Mouse (Mus musculus) spleen, postnatal 10 days (tissue): ENCODE data around the gene Carm1.
"Not testable (repeated sequence)": the region's sequence is repeated elsewhere in the genome, so short reads cannot be mapped to it uniquely, and the experiment has no call there.

ENCODE experiments used
- DNase-seq, 2 experiments: peaks; one replicate each; pipeline ENCODE4 v3.0.0; 2021 to 2022; ENCODE audit warnings: low spot score in 2 of 2

The Carm1 gene

DNA sequence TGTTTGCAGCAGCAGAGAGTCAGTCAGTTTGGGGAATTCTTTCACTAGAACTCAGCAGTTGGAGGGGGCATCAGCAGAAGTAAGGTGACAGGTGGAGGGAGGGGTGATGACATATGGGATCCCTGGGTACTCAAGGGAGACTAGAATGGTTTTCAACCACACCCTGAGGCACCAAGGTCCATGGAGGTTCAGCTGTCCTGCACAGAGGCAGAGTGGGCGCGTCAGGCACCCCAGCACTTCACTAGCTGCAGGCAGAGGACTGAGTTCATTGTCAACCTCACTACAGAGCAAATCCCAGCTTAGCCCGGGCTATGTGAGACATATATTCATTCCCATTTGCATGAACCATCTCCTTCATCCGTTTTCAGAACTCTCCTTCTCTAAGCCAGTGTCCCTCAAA lies 9.7 kb upstream of the Carm1 start:
- no peak for DNase-seq

GRCm38 (mm10) chr9:21539981-21540753 lies 6.5 kb upstream of the Carm1 start:
- no peak for DNase-seq

GRCm38 (mm10) chr9:21542001-21542400 lies 4.7 kb upstream of the Carm1 start:
- DNase-seq, result not testable (repeated sequence)

GRCm38 (mm10) chr9:21545351-21545915 lies 1.3 kb upstream of the Carm1 start:
- DNase-seq, result no peak

DNA sequence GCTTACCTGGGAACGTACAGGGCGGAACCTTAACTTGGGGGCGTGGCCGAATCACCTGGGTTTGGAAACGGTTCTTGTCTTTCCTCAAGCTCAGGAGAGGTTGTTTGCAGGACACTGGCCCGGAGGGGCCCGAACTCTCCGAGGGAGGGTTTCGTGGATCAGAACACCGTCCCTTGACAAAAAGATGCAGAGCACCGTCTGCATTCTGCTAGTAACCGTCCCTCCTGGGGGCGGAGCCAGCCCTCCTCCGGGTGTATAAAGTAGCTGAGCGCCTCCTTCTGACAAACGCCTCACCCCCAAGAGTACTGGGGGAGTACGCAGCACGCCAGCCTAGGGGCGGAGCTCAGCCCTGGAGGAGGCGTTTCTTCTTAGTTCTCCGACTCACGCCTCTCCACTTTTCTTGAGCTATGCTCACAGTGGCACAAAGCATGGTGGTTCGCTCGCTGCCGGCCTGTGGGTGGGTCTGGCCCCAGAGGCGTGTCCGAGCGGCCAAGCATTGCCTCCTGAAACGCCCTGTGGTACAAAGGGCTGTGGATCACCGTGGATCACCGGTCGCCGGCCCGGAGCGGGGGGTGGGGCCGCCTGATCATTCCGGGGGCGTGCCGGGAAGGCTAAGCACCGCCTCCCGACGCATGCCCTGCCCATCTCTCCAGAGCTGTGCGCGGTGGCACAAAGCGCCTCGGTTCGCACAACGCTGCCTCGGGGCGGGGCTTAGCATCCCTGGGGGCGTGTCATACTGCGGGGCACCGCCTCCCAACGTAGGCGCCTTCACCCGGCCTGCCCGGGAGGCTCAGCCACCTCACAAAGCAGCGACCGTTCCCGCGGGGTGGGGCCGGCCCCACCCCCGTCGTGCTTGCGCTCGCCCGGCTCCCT lies 542 bp upstream of the Carm1 start:
- DNase-seq, result peak; percentile 100

DNA sequence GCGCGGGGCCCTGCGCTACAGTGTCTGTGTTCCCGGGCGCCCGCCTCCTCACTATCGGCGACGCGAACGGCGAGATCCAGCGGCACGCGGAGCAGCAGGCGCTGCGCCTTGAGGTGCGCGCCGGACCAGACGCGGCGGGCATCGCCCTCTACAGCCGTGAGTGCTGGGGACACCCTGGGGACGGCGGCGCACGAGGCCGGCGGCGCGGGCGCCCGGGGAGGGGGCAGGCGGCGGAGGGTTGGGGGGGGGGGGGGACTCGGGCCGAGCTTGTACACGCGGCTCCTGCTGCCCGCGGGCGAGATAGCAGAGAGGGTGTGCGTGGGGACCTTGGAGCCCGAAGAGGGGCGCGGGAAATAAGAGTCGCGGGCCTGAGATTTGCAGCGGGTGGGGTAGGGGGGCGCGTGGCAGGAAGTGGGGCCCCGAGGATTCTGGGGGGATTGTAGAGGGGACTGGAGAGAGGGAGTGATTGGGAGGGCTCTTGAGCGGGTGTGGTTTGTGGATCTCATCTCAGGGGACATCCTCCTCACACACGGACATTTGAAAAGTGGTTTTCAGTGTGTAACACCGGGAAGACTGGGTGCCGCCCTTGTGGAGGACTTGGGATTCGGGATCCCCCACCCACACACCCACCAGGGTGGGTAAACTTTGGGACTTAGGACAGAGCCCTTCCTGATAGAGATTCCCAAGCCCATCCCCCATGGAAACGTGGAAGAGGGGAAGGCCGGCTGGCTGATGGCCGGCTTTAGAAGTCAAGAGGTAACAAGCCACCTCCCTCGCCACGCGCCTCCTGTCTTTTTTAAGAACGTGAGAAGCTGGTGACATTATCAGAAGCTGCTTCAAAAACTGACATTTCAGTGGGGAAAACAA lies 614 bp downstream of the Carm1 start:
- peak; percentile 57 to 73 for DNase-seq

- DNase-seq, result no peak
Measured at GRCm38 (mm10) chr9:21551049-21551448, 4.4 kb downstream of the Carm1 start.

DNA sequence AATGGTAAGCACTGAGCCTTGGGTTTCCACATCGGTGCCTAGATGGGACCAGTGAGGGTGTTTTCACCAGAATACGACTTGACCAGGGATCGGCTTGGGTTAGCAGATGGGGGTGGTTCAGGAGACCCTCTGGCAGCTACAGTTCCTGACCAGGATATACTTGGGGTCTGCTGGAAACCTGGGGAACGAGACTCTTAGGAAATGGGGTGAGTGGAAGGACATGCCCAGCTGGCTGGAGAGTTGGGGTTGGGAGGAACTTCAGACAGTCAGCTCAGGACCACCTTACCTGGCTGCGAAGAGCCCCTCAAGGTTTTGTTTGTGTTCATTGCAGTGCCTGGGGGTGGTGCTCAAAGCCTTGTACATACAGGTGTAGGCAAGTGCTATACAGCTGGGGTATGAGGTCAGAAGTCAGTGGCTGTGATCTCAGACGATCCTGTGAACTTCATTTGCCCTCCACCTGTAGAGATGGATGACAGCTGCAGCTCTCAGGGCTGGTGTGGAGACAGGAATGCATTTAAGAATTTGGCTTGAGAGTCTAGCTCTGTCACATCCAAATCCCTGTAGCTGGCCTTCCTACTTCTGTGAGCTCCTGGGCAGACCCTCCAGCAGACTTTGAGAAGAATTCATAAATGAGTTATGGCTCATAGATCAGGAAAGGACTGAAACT lies 7.0 kb downstream of the Carm1 start:
- DNase-seq, result no peak

GRCm38 (mm10) chr9:21555198-21555742 lies 8.6 kb downstream of the Carm1 start:
- peak in 1 of 2 experiments; percentile 37 for DNase-seq

DNA sequence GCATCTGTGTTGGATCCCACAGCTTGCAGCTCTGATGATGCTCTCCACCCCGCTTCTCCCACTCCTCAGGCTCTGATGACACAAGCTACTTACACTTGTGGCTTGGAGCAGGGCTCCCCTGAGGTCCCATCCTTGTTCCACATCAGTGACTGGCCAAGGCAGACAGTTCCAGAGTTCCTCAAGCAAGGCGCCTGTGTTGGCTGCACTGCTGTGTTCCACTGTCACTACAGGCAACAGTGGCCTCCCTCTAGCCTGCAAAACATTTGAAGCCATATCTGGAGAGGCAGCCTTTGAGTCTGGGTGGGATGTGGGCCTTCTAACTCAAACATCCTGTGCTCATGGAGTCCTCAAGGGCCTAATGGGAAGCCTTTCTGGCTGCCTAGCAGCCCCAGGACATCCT lies 10.3 kb downstream of the Carm1 start:
- DNase-seq, result peak in 1 of 2 experiments; percentile 26

- DNase-seq, result no peak
Measured at GRCm38 (mm10) chr9:21557556-21557955, 10.9 kb downstream of the Carm1 start.

GRCm38 (mm10) chr9:21558366-21558765 lies 11.7 kb downstream of the Carm1 start:
- peak; percentile 71 to 79 for DNase-seq

DNA sequence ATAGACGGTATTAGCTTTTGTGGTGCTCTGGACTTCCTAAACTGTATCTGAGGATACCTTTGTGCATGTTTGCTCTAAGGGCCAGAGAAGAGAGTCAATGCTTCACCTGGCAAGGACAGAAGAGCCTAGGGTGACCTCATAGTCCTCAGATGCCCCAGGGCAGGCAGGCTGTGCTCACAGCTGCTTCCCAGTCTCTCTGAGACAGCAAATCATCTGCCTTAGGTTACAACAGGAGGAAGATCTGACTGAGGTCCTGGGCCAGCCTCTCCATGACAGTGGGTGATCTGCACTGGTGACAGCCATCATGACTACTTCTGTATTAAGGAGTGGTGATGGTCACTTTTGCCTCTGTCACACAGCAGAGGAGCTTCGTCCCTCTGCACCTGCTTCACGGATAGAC lies 12.5 kb downstream of the Carm1 start:
- DNase-seq, result no peak

GRCm38 (mm10) chr9:21564420-21564819 lies 17.7 kb downstream of the Carm1 start:
- DNase-seq, result no peak

DNA sequence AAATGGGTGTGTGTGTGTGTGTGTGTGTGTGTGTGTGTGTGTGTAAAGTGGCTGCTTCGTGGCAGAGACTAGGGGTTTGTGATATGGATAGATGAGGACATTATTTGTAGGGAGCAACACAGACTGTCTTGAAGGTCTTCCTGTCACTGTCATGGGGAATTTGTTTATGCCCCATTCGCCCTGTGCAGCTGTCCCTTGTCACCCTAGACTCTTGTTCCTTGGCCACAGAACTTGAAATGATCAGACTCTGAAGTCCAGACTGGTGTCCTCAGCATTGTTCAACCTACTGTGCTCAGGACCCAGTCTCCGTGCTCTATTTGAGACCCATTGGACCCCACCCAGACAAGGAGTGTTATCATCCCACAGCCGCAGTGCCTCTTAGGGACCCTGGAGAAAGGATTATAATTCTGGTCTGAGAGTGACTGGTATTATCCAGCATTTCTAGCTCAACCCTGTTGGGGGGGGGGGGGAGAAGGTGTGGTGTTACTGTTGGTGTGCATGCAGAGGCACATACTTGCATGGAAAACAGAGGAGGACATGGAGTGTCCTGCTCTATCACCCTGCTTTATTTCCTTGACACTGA lies 18.4 kb downstream of the Carm1 start:
- no peak for DNase-seq

DNA sequence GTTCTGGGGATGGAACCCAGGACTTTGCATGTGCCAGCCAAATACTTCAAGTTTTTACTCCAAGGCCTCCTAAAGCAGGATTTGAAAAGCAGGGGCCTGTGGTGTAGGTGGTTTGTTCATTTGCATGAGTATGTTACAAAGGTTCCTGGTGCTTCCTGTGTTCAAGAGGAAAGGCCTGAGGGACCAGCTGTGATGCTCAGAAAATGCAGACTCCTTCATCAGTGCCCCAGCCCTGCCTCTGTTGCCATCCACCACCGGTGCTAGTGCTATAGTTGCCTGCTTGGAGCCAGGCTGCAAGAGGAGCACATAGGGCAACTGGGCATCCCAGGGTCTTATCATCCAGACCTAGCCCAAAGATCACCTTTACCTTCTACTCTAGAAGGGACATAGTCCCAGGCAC lies 19.8 kb downstream of the Carm1 start:
- no peak for DNase-seq

DNA sequence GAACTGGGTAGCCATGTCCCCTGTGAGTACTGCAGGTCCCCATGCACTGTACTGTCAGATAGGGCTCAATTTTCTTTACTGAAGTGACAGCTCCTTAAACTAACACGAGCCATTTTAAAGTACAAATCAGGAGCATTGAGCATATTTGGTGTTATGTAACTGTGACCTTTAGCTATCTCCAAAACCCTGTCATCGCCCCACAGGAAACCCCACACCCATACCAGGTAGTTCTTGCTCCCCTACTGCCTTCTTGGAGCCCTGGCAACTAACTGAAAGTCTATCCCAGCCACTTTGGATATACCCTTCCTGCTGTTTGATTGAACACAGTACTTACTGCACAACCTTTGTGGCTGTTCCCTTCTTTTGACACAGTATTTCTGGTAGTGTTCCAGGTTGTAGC lies 20.4 kb downstream of the Carm1 start:
- no peak for DNase-seq

DNA sequence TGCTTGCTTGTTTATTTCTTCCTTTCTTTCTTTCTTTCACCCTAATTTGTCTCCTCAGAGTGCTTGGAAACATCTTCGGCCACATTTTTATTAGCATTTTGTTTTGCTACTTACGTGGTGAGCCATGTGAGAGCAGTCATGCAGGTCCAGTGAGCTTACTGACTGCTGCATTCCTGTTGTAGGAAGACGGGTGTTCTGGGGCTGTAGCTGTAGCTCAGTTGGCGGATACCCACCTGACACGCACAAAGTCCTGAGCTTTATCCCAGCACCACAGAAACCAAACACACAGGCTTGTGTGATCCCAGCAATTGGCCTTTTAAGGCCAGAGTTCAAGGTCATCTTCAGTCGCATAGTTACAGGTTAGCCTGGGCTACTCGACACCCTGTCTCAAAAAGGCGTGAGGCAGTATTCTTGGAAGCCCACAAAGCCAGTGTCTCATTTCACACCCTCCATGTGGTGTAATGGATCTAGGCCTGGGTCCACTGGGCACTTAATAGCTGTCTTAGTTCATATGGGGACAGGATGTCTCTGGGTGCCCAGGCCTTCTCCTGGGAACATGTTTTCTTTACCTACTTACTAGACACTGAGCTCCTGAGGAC lies 22.1 kb downstream of the Carm1 start:
- DNase-seq, result no peak

DNA sequence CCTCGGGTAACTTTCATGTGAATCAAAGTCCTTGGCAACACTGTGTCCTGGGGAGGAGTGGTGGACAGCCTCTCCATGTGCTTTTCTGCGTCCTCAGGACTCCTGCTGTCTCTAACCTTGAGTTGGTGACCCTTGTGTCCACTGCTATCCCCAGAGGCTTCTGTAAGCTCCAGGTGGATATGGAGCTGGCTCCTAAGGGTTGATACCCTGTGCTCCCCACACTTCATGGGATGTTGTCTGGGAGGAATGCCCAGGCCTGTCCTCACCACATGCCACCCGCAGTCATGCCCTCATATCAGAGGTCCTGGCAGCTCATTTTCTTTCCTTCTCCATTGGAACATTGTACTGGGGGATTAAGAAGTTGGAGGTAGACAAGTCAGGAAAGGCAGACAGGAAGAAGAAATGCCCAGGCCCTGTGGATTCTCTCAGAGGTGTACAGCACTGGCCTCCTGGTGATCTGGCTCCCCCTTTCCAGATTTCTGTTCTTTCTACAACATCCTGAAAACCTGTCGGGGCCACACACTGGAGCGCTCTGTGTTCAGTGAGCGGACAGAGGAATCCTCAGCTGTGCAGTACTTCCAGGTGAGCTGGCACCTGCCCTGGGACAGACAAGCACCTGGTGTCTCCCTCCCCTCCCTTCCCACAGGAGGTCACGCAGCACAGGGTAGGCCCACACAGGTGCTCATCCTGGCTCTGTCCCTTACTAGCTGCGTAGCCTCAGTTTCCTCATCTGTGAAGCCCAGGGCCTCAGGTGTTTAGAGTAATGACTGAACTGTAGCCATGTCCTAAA lies 27.5 kb downstream of the Carm1 start:
- no peak for DNase-seq
